8 mouse cellular contexts compared by ENCODE assay signal in genomic region chr7:97977463-97977862, GRCm38 (mm10). TPM values are rescaled to one million over a fixed set of nuclear protein-coding genes. Genes with fewer than 3 reads are reported as not detected.
DNase-seq lines count a peak whose midpoint lies in the region; ATAC-seq and TF ChIP-seq lines count a peak whose summit lies in the region.
"Had no signal": no experiment of that assay in that cellular context is flagged by ENCODE, and none has a peak within 500 bp of the region (broad histone marks: within the 10 kb centered on the region; RNA-seq: fewer than 3 reads in every experiment).

No protein-coding gene starts in this region.

- no peak overlapping the region for H3K9ac ChIP-seq in ES-Bruce4 (ENCODE audit: low read depth, poor library complexity, severe bottlenecking)
- no peak overlapping the region for H3K9ac ChIP-seq in lung, postnatal 0 days (replicated peaks; ENCODE audit: low read depth)

- H3K27me3 ChIP-seq in ES-Bruce4 (ENCODE audit: control insufficient read depth, insufficient read depth, low read length, poor library complexity, severe bottlenecking): no peaks in the 10 kb centered on the region
- no peaks in the 10 kb centered on the region for H3K27me3 ChIP-seq in embryonic facial prominence, embryonic 10.5 days (replicated peaks; ENCODE audit: low read depth, poor library complexity, severe bottlenecking)
- no peaks in the 10 kb centered on the region for H3K27me3 ChIP-seq in lung, postnatal 0 days (replicated peaks; ENCODE audit: insufficient read depth, low read length)

- no peaks in the 10 kb centered on the region for H3K36me3 ChIP-seq in ES-Bruce4 (ENCODE audit: control insufficient read depth, insufficient read depth, low read length, poor library complexity, severe bottlenecking)
- no peaks in the 10 kb centered on the region for H3K36me3 ChIP-seq in embryonic facial prominence, embryonic 10.5 days (replicated peaks)
- no peaks in the 10 kb centered on the region for H3K36me3 ChIP-seq in lung, postnatal 0 days (ENCODE audit: insufficient read depth, low read length)

- H3K4me1 ChIP-seq in ES-Bruce4 (ENCODE audit: control insufficient read depth, insufficient read depth, low read length): no peaks in the 10 kb centered on the region
- no peaks in the 10 kb centered on the region for H3K4me1 ChIP-seq in embryonic facial prominence, embryonic 10.5 days
- H3K4me1 ChIP-seq in lung, postnatal 0 days (ENCODE audit: insufficient read depth, low read depth, low read length): no peaks in the 10 kb centered on the region

- 24% methylated on average over 1 of the region's 1 CpGs for WGBS in embryonic facial prominence, embryonic 10.5 days
- WGBS in lung, postnatal 0 days: 23% methylated on average over 1 of the region's 1 CpGs

- H3K4me2 ChIP-seq in lung, postnatal 0 days (replicated peaks; ENCODE audit: low read depth, low read length): no peak overlapping the region

- ATAC-seq in lung, postnatal 0 days: peak; percentile 81

- TF ChIP-seq EP300 in ES-Bruce4 (IDR thresholded peaks at IDR 0.05; ENCODE audit: insufficient read depth, low read depth, low read length): no peak
- no peak for TF ChIP-seq EP300 in lung, postnatal 0 days (IDR thresholded peaks at IDR 0.05)

- no peaks in the 10 kb centered on the region for H3K9me3 ChIP-seq in ES-Bruce4 (replicated peaks; ENCODE audit: control insufficient read depth, insufficient read depth, low read length, poor library complexity, severe bottlenecking)
- no peaks in the 10 kb centered on the region for H3K9me3 ChIP-seq in embryonic facial prominence, embryonic 10.5 days
- H3K9me3 ChIP-seq in lung, postnatal 0 days (ENCODE audit: low read length): no peaks in the 10 kb centered on the region

- no peak overlapping the region for H3K4me3 ChIP-seq in ES-Bruce4 (ENCODE audit: low read depth, low read length)
- no peak overlapping the region for H3K4me3 ChIP-seq in embryonic facial prominence, embryonic 10.5 days
- H3K4me3 ChIP-seq in layer of hippocampus, adult 2 months: no peak overlapping the region
- H3K4me3 ChIP-seq in lung, postnatal 0 days (ENCODE audit: low read depth, low read length): no peak overlapping the region

- TF ChIP-seq POLR2A in ES-Bruce4 (IDR thresholded peaks at IDR 0.05; ENCODE audit: insufficient read depth, low read length): no peak

- peak; percentile 47 for DNase-seq in adrenal gland, adult 2 months
- DNase-seq in embryonic facial prominence, embryonic 10.5 days (ENCODE audit: low spot score): peak; percentile 52
- peak; percentile 35 to 45 for DNase-seq in heart, postnatal 36 days
- DNase-seq in layer of hippocampus, adult 2 months (ENCODE audit: low spot score in 2 of 2): peak; percentile 67 to 69
- peak; percentile 82 for DNase-seq in lung, postnatal 0 days (ENCODE audit: low spot score)
- DNase-seq in retina, postnatal 7 days (ENCODE audit: low read depth, low spot score): peak; percentile 37

- TF ChIP-seq CTCF in ES-Bruce4 (IDR thresholded peaks at IDR 0.05; ENCODE audit: low read depth, low read length): peak; percentile 83
- peak; percentile 99 for TF ChIP-seq CTCF in layer of hippocampus, adult 2 months (conservative IDR thresholded peaks at IDR 0.05)
- TF ChIP-seq CTCF in lung, postnatal 0 days (IDR thresholded peaks at IDR 0.05): peak; percentile 91

- intact Hi-C loops in heart, postnatal 36 days (cut with DNase I): loop anchor here (1.0 kb wide), 1 partner anchor 232 kb away; no protein-coding TSS in a partner anchor

- H3K27ac ChIP-seq in ES-Bruce4 (ENCODE audit: insufficient read depth, low read length): no peak overlapping the region
- H3K27ac ChIP-seq in embryonic facial prominence, embryonic 10.5 days (replicated peaks): no peak overlapping the region
- no peak overlapping the region for H3K27ac ChIP-seq in layer of hippocampus, adult 2 months
- no peak overlapping the region for H3K27ac ChIP-seq in lung, postnatal 0 days (ENCODE audit: low read length)
- H3K27ac ChIP-seq: macrophage had no signal

RNA-seq across cellular contexts. Expression of gene Gdpd4, which starts 57.7 kb away (rescaled TPM):
- polyA plus RNA-seq in ES-Bruce4 (2011; ENCODE audit: insufficient read depth, insufficient read length, low read depth, missing spikeins): not detected in 2 replicates
- total RNA-seq in adrenal gland, adult 2 months (2021): not detected
- polyA plus RNA-seq in adrenal gland, adult 2 months (2012; rRNA removed): not detected in 2 replicates
- polyA plus RNA-seq in embryonic facial prominence, embryonic 10.5 days (2016; fragmentation: Nextera tagmentation; extraction: Ambion mirVana): 0.05 TPM in 1 of 2 replicates, not detected in the other
- not detected for total RNA-seq in heart, postnatal 36 days (2021)
- not detected for total RNA-seq in layer of hippocampus, adult 2 months (2021)
- not detected in 2 replicates for polyA plus RNA-seq in lung, postnatal 0 days (2015; fragmentation: Nextera tagmentation; extraction: Ambion mirVana)
- polyA plus RNA-seq: macrophage had no signal
